Mouse (Mus musculus) heart, adult 2 months (tissue): ENCODE data around the gene Cldn8. TPM values are rescaled to one million over a fixed set of nuclear protein-coding genes. Genes with fewer than 3 reads are reported as not detected.
A peak's percentile ranks its signal among the peaks of the same experiment; 100 is the strongest.

Source experiments
- DNase-seq, 2 experiments: peaks; one replicate each; pipeline ENCODE4 v3.0.0; 2021
- H3K27ac ChIP-seq: fragments of 200-600 bp; 2 replicates; pipeline ENCODE4 v1.8.1; 2022
- H3K27me3 ChIP-seq: fragments of 200-500 bp; 2 replicates; pipeline ENCODE4 v1.6.1; 2012; ENCODE audit warnings: mild to moderate bottlenecking, low read length, inconsistent platforms, mixed read lengths; ENCODE audit not compliant: control insufficient read depth, insufficient read depth
- H3K36me3 ChIP-seq: fragments of 200-500 bp; 2 replicates; pipeline ENCODE4 v1.6.1; 2012; ENCODE audit warnings: low read length, inconsistent platforms; ENCODE audit not compliant: control insufficient read depth, insufficient read depth
- H3K4me1 ChIP-seq: fragments of 200-500 bp; 2 replicates; pipeline ENCODE4 v1.6.1; 2011; ENCODE audit warnings: low read length; ENCODE audit not compliant: control insufficient read depth, insufficient read depth
- H3K4me3 ChIP-seq: fragments of 200-600 bp; 2 replicates; pipeline ENCODE4 v1.8.1; 2022
- H3K79me2 ChIP-seq: fragments of 200-500 bp; replicated peaks from 2 replicates; pipeline ENCODE4 v1.6.1; 2012; ENCODE audit warnings: mild to moderate bottlenecking, inconsistent platforms, low read length, moderate library complexity, mixed read lengths; ENCODE audit not compliant: control insufficient read depth, insufficient read depth
- H3K9ac ChIP-seq: fragments of 200-500 bp; 2 replicates; pipeline ENCODE4 v1.6.1; 2012; ENCODE audit warnings: low read depth, mild to moderate bottlenecking, control low read depth, inconsistent platforms, low read length, mixed read lengths
- CTCF ChIP-seq: fragments of 200-600 bp; IDR thresholded peaks from 2 replicates; pipeline ENCODE4 v1.8.1; 2022; ENCODE audit warnings: antibody characterized with exemption, mild to moderate bottlenecking, moderate library complexity
- EP300 ChIP-seq: fragments of 200-500 bp; IDR thresholded peaks from 2 replicates; pipeline ENCODE4 v1.6.1; 2011; ENCODE audit warnings: low read depth, low read length, control low read depth; ENCODE audit not compliant: insufficient read depth
- POLR2A ChIP-seq: fragments of 200-500 bp; IDR thresholded peaks from 2 replicates; pipeline ENCODE4 v1.6.1; 2011; ENCODE audit warnings: mild to moderate bottlenecking, low read depth, low read length, control low read depth; ENCODE audit not compliant: insufficient read depth
- WGBS: fragments of 180-500 bp; shearing (Covaris S2); methylation state at CpG from one replicate; pipeline ENCODE4 v1.1.7; 2018; 5-methylcytosine and 5-hydroxymethylcytosine counted together
- intact Hi-C: fragments of 180-260 bp; cut with DNase I; formaldehyde crosslinking; loops from one replicate; pipeline ENCODE4 v1.15.1; 2025
- polyA plus RNA-seq: library from polyadenylated mRNA; depleted of rRNA; stranded (reverse); fragments of >200 nt; gene quantifications from 2 replicates; pipeline ENCODE4 v1.2.3, GENCODE M21; 2012
- total RNA-seq, 2 experiments: library from RNA; stranded (reverse); gene quantifications; 2 replicates each; pipeline ENCODE4 v1.2.3; 2021

Gene Cldn8
- total and polyA plus RNA-seq, 3 experiments = 0.10 TPM; not detected in 2

GRCm38 (mm10) chr16:88599504-88600237 lies 36.7 kb upstream of the Cldn8 start:
- TF ChIP-seq EP300 = no peak
- no peaks in the 10 kb centered on the region for H3K36me3 ChIP-seq
- intact Hi-C loops = no loop called here
- no peaks in the 10 kb centered on the region for H3K27me3 ChIP-seq
- H3K27ac ChIP-seq = no peak overlapping the region
- H3K9ac ChIP-seq = no peak overlapping the region
- no peak for DNase-seq
- H3K4me1 ChIP-seq = no peaks in the 10 kb centered on the region
- H3K4me3 ChIP-seq = no peak overlapping the region
- no peaks in the 10 kb centered on the region for H3K79me2 ChIP-seq
- WGBS = 61% methylated on average over 16 of the region's 16 CpGs

- H3K9ac ChIP-seq = no peak overlapping the region
- no peaks in the 10 kb centered on the region for H3K4me1 ChIP-seq
- no peak overlapping the region for H3K27ac ChIP-seq
- no peaks in the 10 kb centered on the region for H3K36me3 ChIP-seq
- intact Hi-C loops = no loop called here
- H3K79me2 ChIP-seq = no peaks in the 10 kb centered on the region
- no peaks in the 10 kb centered on the region for H3K27me3 ChIP-seq
- TF ChIP-seq POLR2A (no peak), EP300 (no peak), CTCF (peak; percentile 43)
- DNase-seq = no peak
- no peak overlapping the region for H3K4me3 ChIP-seq
Observed at GRCm38 (mm10) chr16:88592758-88593157, 29.8 kb upstream of the Cldn8 start.

- no peak overlapping the region for H3K9ac ChIP-seq
- H3K4me3 ChIP-seq = no peak overlapping the region
- H3K4me1 ChIP-seq = no peaks in the 10 kb centered on the region
- 87% methylated on average over 9 of the region's 9 CpGs for WGBS
- H3K27me3 ChIP-seq = no peaks in the 10 kb centered on the region
- no peak overlapping the region for H3K27ac ChIP-seq
- no peaks in the 10 kb centered on the region for H3K79me2 ChIP-seq
- no peak for DNase-seq
- TF ChIP-seq CTCF (no peak), POLR2A (no peak), EP300 (no peak)
- intact Hi-C loops = no loop called here
- H3K36me3 ChIP-seq = no peaks in the 10 kb centered on the region
Observed at GRCm38 (mm10) chr16:88583338-88583737, 20.4 kb upstream of the Cldn8 start.

GRCm38 (mm10) chr16:88575885-88576679 lies 13.1 kb upstream of the Cldn8 start:
- Histone ChIP-seq H3K27me3 (no peaks in the 10 kb centered on the region), H3K4me3 (no peak overlapping the region), H3K36me3 (no peaks in the 10 kb centered on the region), H3K79me2 (no peaks in the 10 kb centered on the region), H3K9ac (no peak overlapping the region), H3K4me1 (no peaks in the 10 kb centered on the region), H3K27ac (no peak overlapping the region)
- intact Hi-C loops = no loop called here
- DNase-seq = no peak
- TF ChIP-seq EP300 = no peak
- TF ChIP-seq POLR2A = no peak
- TF ChIP-seq CTCF = no peak
- 62% methylated on average over 4 of the region's 4 CpGs for WGBS

GRCm38 (mm10) chr16:88572904-88573404 lies 10.0 kb upstream of the Cldn8 start:
- Histone ChIP-seq H3K27ac (no peak overlapping the region), H3K4me3 (no peak overlapping the region), H3K9ac (no peak overlapping the region), H3K4me1 (no peaks in the 10 kb centered on the region), H3K36me3 (no peaks in the 10 kb centered on the region), H3K27me3 (no peaks in the 10 kb centered on the region), H3K79me2 (no peaks in the 10 kb centered on the region)
- 84% methylated on average over 5 of the region's 5 CpGs for WGBS
- intact Hi-C loops = no loop called here
- DNase-seq = no peak
- no peak for TF ChIP-seq POLR2A

GRCm38 (mm10) chr16:88570136-88570535 lies 7.2 kb upstream of the Cldn8 start:
- H3K79me2 ChIP-seq = no peaks in the 10 kb centered on the region
- TF ChIP-seq CTCF = no peak
- TF ChIP-seq EP300 = no peak
- TF ChIP-seq POLR2A = no peak
- H3K4me3 ChIP-seq = no peak overlapping the region
- intact Hi-C loops = no loop called here
- H3K27me3 ChIP-seq = no peaks in the 10 kb centered on the region
- no peaks in the 10 kb centered on the region for H3K4me1 ChIP-seq
- no peaks in the 10 kb centered on the region for H3K36me3 ChIP-seq
- no peak for DNase-seq
- no peak overlapping the region for H3K27ac ChIP-seq
- H3K9ac ChIP-seq = no peak overlapping the region
